Mouse (Mus musculus) forebrain, embryonic 13.5 days (tissue): ENCODE measurements around the gene Cnp. TPM values are rescaled to one million over a fixed set of nuclear protein-coding genes. Genes with fewer than 3 reads are reported as not detected.

ENCODE experiments used
- ATAC-seq: fragments of 200-750 bp; cut with Nextera tagmentation; 2 replicates; pipeline ENCODE4 v1.8.0; 2017
- H3K27ac ChIP-seq: fragments of 300-500 bp; sonication (generic); 2 replicates; pipeline ENCODE4 v1.5.1; 2015; ENCODE audit warnings: inconsistent platforms, mild to moderate bottlenecking, moderate library complexity
- H3K27me3 ChIP-seq: fragments of 300-500 bp; sonication (generic); 2 replicates; pipeline ENCODE4 v1.6.1; 2015; ENCODE audit warnings: mild to moderate bottlenecking, inconsistent platforms
- H3K36me3 ChIP-seq: fragments of 300-500 bp; sonication (generic); 2 replicates; pipeline ENCODE4 v1.6.1; 2015; ENCODE audit warnings: mild to moderate bottlenecking, inconsistent platforms; ENCODE audit not compliant: poor library complexity, severe bottlenecking
- H3K4me1 ChIP-seq: fragments of 300-500 bp; sonication (generic); 2 replicates; pipeline ENCODE4 v1.6.1; 2015; ENCODE audit warnings: inconsistent platforms
- H3K4me2 ChIP-seq: fragments of 300-500 bp; sonication (generic); 2 replicates; pipeline ENCODE4 v1.6.1; 2015; ENCODE audit warnings: inconsistent platforms, mild to moderate bottlenecking, moderate library complexity
- H3K4me3 ChIP-seq: fragments of 300-500 bp; sonication (generic); 2 replicates; pipeline ENCODE4 v1.5.1; 2015; ENCODE audit warnings: mild to moderate bottlenecking, inconsistent platforms
- H3K9ac ChIP-seq: fragments of 300-500 bp; sonication (generic); 2 replicates; pipeline ENCODE4 v1.6.1; 2015; ENCODE audit warnings: mild to moderate bottlenecking, inconsistent platforms
- H3K9me3 ChIP-seq: fragments of 300-500 bp; sonication (generic); replicated peaks from 2 replicates; pipeline ENCODE4 v1.6.1; 2016; ENCODE audit warnings: inconsistent platforms
- WGBS: fragments of 180-500 bp; shearing (Covaris S2); methylation state at CpG from one replicate; pipeline ENCODE4 v1.1.7; 2015; 5-methylcytosine and 5-hydroxymethylcytosine counted together
- polyA plus RNA-seq: library from polyadenylated mRNA; unstranded; fragments of >200 nt; fragmentation: Nextera tagmentation; extraction: Ambion mirVana; gene quantifications from 2 replicates; pipeline ENCODE4 v1.2.1, GENCODE M21; 2015

Cnp gene
- polyA plus RNA-seq, 1 experiment from 2014 or later: 20.8 TPM

DNA sequence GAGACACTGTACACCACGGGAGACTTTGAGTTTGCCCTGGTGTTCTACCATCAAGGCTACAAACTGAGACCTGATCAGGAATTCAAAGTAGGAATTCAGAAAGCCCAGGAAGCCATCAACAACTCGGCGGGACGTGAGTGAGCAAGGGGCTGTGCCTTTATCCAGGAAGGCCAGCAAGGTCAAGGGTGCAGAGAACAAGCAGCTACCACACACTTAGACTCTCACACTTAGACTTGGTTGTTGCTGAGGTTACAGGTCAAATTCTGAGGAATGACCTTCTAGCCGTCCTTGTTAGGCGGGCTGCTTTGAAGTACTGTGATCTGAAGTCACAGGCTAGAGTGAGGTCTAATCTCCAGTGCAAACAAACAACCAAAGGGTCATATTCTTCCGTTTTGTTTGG is 15.2 kb upstream of the Cnp start:
- Histone ChIP-seq H3K4me3 (no peak overlapping the region), H3K4me1 (no peaks in the 10 kb centered on the region), H3K4me2 (no peak overlapping the region), H3K27me3 (no peaks in the 10 kb centered on the region), H3K9ac (no peak overlapping the region), H3K9me3 (no peaks in the 10 kb centered on the region), H3K27ac (no peak overlapping the region), H3K36me3 (no peaks in the 10 kb centered on the region)
- WGBS: 55% methylated on average over 7 of the region's 7 CpGs
- ATAC-seq: no peak

DNA sequence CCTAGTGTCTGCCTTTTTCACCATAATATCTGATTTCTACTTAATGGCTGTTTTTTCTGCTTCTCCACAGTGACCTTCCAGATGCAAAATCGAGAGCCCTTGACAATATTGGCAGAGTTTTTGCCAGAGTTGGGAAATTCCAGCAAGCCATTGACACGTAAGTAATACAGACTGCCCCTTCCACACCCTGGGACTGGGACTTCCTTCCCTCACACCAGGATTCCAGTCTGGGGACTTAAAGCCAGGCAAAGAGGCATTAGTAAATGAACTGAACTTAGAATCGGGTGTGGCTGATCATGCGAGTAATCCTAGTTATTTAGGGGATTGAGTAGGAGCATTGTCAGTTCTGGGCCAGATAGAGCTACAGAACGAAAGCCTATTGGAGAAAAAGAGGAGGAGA is 13.0 kb upstream of the Cnp start:
- Histone ChIP-seq H3K4me3 (no peak overlapping the region), H3K9me3 (no peaks in the 10 kb centered on the region), H3K9ac (no peak overlapping the region), H3K36me3 (no peaks in the 10 kb centered on the region), H3K27me3 (no peaks in the 10 kb centered on the region), H3K4me2 (no peak overlapping the region), H3K27ac (no peak overlapping the region), H3K4me1 (no peaks in the 10 kb centered on the region)
- ATAC-seq: no peak
- 26% methylated on average over 5 of the region's 5 CpGs for WGBS

DNA sequence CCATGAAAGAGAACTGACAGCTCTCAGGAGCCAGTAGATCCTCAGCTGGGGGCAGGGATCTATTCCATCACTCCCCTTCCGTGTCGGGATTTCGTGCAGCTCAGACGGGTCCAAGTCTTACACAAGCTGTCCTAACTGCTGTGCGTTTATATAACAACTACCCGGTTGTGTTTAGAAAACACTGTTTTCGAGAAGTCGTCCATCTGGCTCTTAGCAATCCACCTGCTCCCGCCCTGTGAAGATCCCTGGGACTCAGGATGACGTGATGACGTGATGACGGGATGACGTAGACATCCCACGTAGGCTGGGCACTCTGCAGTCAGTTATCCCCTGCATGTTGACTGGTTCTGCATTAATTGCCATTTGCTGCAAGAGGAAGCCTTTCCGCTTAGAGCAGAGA is 10.4 kb upstream of the Cnp start:
- Histone ChIP-seq H3K27me3 (no peaks in the 10 kb centered on the region), H3K4me3 (no peak overlapping the region), H3K27ac (no peak overlapping the region), H3K36me3 (no peaks in the 10 kb centered on the region), H3K4me2 (no peak overlapping the region), H3K9ac (no peak overlapping the region), H3K9me3 (no peaks in the 10 kb centered on the region), H3K4me1 (no peaks in the 10 kb centered on the region)
- ATAC-seq: peak; percentile 45; the same call in 1 of the 2 replicates
- WGBS: 75% methylated on average over 15 of the region's 15 CpGs

DNA sequence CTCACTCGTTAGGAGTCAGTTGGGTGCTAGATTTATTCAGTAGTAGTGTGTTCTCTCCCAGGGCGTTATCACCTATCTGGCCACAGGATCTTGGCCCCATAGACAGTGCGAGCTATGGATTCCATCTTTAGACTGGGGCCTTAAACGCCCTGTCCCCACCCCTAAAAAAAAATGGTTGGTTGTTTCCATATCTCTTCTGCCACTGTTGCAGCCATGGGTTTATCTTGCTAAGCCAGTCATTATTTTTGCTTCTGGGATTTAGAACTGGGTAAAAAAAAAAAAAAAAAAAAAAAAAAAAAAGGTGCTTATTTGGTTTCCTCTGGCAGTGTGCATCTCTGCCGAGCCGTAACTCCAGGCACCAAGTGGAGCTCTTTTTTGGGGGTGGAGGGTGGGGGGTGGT is 10.0 kb upstream of the Cnp start:
- Histone ChIP-seq H3K4me2 (no peak overlapping the region), H3K4me1 (no peaks in the 10 kb centered on the region), H3K4me3 (no peak overlapping the region), H3K9me3 (no peaks in the 10 kb centered on the region), H3K36me3 (no peaks in the 10 kb centered on the region), H3K27ac (no peak overlapping the region), H3K9ac (no peak overlapping the region), H3K27me3 (no peaks in the 10 kb centered on the region)
- WGBS: 84% methylated on average over 6 of the region's 6 CpGs
- peak; percentile 21; the same call in 1 of the 2 replicates for ATAC-seq

DNA sequence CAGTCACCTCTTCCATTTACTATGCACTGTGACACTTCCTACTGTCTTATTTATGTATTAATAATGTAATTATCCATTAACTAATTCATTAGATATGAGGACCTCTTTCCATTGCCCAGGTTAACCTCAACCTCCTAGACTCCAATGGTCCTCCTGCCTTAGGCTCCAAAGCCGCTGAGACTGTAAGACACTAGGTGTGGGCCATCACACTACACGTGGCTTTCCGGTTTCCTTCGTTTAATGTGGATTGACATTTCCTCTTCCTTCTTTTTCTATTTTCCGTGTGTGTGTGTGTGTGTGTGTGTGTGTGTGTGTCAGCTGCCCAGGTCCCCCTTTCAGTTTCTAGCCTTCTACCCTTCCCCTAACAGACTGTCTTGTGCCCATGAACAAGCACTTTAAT is 7.5 kb upstream of the Cnp start:
- H3K36me3 ChIP-seq: no peaks in the 10 kb centered on the region
- WGBS: 78% methylated on average over 5 of the region's 5 CpGs
- no peak overlapping the region for H3K4me2 ChIP-seq
- no peaks in the 10 kb centered on the region for H3K9me3 ChIP-seq
- H3K27ac ChIP-seq: no peak overlapping the region
- no peak overlapping the region for H3K4me3 ChIP-seq
- H3K4me1 ChIP-seq: peaks cover 9% of the 10 kb centered on the region; the same call in 1 of the 2 replicates
- no peak overlapping the region for H3K9ac ChIP-seq
- no peak for ATAC-seq
- peaks cover 17% of the 10 kb centered on the region for H3K27me3 ChIP-seq

DNA sequence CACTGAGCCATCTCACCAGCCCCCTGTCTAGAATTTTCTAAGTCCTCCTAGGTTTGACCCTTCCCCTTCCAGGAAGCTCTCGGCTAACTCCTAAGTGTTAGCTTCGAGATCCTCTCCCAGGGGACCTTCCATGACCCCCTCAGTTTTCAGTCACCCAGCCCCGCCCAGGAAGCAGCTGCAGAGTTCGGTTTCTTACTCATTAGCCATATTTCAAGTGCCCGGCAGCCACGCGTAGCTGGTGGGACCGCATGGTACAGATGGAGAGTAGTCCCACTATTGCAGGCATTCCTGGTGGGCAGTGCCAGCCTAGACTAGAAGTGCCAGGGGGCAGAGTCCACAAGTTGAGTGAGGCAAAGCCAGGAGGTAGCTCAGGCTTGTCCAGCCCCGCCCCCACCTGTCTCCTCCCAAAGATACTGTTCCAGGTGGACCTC is 6.9 kb upstream of the Cnp start:
- H3K27ac ChIP-seq: no peak overlapping the region
- H3K4me3 ChIP-seq: no peak overlapping the region
- H3K27me3 ChIP-seq: peaks cover 20% of the 10 kb centered on the region
- H3K9me3 ChIP-seq: no peaks in the 10 kb centered on the region
- no peak overlapping the region for H3K9ac ChIP-seq
- ATAC-seq: no peak
- H3K4me2 ChIP-seq: no peak overlapping the region
- WGBS: 75% methylated on average over 9 of the region's 9 CpGs
- no peaks in the 10 kb centered on the region for H3K36me3 ChIP-seq
- peaks cover 9% of the 10 kb centered on the region; the same call in 1 of the 2 replicates for H3K4me1 ChIP-seq

DNA sequence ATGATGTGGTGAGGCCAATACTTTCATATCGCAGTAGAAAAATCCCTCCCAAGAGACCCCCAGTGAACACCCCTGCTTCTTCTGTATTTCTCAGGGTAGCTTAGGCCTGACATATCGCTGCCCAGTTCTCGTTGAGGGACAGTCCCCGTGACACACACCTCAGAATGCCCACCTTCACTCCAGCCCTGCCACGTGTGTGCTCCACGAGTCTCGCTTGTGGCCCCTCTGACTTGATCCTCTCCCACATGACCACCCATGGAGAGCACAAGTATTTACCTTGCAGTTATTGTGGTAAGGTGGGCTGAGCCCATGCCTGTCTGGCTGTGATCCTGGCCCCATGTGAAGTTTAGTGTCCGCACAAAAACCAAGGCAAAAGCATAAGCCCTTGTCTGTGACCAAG is 6.0 kb upstream of the Cnp start:
- H3K9ac ChIP-seq: no peak overlapping the region; the same call in 1 of the 2 replicates
- H3K4me2 ChIP-seq: no peak overlapping the region
- H3K27ac ChIP-seq: no peak overlapping the region
- no peak overlapping the region for H3K4me3 ChIP-seq
- peaks cover 20% of the 10 kb centered on the region for H3K27me3 ChIP-seq
- H3K36me3 ChIP-seq: no peaks in the 10 kb centered on the region
- peaks cover 9% of the 10 kb centered on the region; the same call in 1 of the 2 replicates for H3K4me1 ChIP-seq
- ATAC-seq: no peak
- WGBS: 86% methylated on average over 8 of the region's 8 CpGs
- no peaks in the 10 kb centered on the region for H3K9me3 ChIP-seq

DNA sequence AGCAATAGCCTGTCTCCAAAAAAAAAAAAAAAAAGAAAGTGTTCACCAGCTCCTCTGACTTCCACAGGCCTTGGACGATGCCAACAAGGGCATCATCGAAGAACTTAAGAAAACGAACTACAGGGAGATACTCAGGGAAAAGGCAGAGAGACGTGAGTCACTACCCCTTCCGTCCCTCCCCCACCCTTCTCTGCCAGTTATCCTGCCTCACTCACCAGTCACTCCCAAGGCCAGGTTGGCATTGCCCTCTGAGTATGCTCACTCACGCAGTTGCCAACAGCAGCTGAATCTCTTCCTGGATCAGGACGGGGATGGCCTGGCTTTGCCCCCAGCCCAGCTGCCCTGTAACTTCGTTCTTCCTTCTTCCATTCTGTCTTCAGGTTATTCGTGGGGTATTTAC is 4.9 kb upstream of the Cnp start:
- no peaks in the 10 kb centered on the region for H3K36me3 ChIP-seq
- no peak overlapping the region for H3K4me2 ChIP-seq
- no peaks in the 10 kb centered on the region for H3K9me3 ChIP-seq
- no peak overlapping the region for H3K27ac ChIP-seq
- 67% methylated on average over 9 of the region's 9 CpGs for WGBS
- no peak overlapping the region for H3K4me3 ChIP-seq
- no peak for ATAC-seq
- H3K4me1 ChIP-seq: peaks cover 12% of the 10 kb centered on the region; the same call in 1 of the 2 replicates
- peaks cover 20% of the 10 kb centered on the region for H3K27me3 ChIP-seq
- no peak overlapping the region for H3K9ac ChIP-seq

DNA sequence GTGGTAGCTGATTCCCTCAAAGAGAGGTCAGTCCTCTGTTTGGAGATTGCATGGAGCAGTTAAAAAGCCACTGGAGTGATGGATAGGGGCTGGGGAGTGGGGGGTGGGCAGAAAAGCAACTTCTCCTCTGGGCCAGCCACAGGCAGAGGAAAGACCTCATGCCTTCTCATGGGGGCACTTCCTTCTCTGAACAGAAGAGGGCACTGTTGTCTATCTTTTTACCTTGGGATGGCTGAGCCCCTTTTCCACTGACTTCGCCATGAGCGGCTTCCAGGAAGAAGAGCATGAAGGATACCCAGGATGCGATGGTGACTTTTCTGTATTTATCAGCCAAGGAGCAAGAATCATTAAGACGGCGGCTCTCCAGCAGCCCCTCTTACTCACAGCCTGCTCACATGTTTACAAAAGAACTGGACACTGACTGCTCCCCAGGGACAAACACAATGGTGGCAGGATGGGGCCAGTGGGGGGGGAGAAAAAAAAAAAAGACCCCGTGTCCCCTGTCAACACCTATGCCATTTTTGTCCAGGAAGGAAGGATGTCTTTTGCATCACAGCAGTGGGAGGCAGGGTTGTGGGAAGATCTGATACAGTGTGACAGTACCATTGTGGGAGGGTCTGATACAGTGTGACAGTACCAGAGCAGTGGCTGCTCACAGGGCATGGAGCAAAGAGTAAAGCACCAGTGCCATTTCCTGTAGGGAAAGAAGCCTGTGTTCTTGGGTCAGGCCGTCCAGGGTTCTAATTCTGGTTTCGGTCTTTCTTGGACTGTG is 4.1 kb upstream of the Cnp start:
- WGBS: 7% methylated on average over 8 of the region's 8 CpGs
- peak; percentile 60 for ATAC-seq
- peak overlapping the region; percentile 57 for H3K4me2 ChIP-seq
- H3K4me1 ChIP-seq: peaks cover 19% of the 10 kb centered on the region
- H3K27me3 ChIP-seq: peaks cover 20% of the 10 kb centered on the region
- peak overlapping the region; percentile 51; the same call in 1 of the 2 replicates for H3K9ac ChIP-seq
- no peaks in the 10 kb centered on the region for H3K36me3 ChIP-seq
- no peaks in the 10 kb centered on the region for H3K9me3 ChIP-seq
- H3K27ac ChIP-seq: no peak overlapping the region
- peak overlapping the region; percentile 21 for H3K4me3 ChIP-seq

DNA sequence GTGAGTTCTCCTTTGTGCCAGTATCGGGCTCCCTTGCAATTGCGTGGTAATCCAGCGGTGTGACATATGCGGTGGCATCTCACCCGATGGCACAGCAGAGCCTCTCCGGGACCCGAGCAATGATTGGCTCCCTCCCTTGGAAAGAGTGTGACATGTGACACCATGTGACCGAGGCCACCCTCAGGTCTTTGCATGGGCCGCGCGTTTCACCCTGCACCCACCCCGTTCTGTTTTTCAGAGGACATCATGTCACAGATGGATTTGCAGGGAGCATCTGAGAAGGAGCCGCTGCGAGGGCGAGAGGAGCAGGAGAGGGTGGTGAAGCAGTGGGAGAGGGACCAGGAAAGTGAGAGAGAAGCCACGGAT is 3.5 kb upstream of the Cnp start:
- peaks cover 22% of the 10 kb centered on the region for H3K4me1 ChIP-seq
- H3K9me3 ChIP-seq: no peaks in the 10 kb centered on the region
- 6% methylated on average over 16 of the region's 16 CpGs for WGBS
- H3K9ac ChIP-seq: peak overlapping the region; percentile 51
- H3K27me3 ChIP-seq: peaks cover 20% of the 10 kb centered on the region
- H3K4me3 ChIP-seq: peak overlapping the region; percentile 21
- ATAC-seq: peak; percentile 6; the same call in 1 of the 2 replicates
- peak overlapping the region; percentile 57 for H3K4me2 ChIP-seq
- H3K36me3 ChIP-seq: no peaks in the 10 kb centered on the region
- no peak overlapping the region for H3K27ac ChIP-seq

DNA sequence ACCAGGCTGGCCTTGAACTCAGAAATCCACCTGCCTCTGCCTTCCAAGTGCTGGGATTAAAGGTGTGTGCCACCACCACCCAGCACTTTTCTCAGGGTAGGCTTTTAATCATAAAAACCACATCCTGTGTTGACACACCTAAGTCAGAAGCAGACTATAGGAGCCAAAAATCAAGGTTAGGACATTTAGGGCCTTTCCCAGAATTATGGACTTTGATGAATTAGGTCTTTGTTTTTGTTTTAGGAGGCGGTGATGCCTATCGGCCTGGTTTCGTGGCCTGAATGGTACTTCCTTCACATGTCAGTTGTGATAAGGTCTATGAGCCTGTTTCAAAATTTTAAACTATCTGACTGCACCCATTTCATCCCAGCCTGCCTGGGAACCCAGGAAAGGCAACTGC is 516 bp upstream of the Cnp start:
- no peak for ATAC-seq
- peak overlapping the region; percentile 69 for H3K4me3 ChIP-seq
- peaks cover 20% of the 10 kb centered on the region for H3K27me3 ChIP-seq
- H3K9me3 ChIP-seq: no peaks in the 10 kb centered on the region
- WGBS: 95% methylated on average over 3 of the region's 3 CpGs
- peaks cover 22% of the 10 kb centered on the region for H3K4me1 ChIP-seq
- no peak overlapping the region for H3K9ac ChIP-seq
- no peak overlapping the region for H3K27ac ChIP-seq
- H3K36me3 ChIP-seq: peaks cover 14% of the 10 kb centered on the region
- peak overlapping the region; percentile 80 for H3K4me2 ChIP-seq

DNA sequence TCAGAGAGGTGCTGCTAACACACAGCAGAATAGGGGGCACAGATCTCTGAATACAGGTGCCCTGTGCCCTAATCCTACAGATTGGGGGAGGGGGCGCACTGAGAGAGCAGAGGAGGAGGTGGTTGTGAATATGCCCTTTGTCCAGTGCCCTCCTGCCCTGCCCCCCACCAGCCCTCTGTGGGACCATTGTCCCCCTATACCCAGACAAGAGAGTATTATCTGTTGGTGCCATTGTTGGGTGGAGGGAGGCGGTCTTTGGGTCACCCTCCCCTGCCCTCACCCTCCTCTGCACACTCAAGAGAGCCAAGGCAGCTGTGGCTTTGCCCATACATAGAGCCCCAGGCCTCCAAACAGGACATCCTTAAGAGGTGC is 766 bp downstream of the Cnp start:
- Histone ChIP-seq H3K27me3 (peaks cover 20% of the 10 kb centered on the region), H3K27ac (peak overlapping the region; percentile 12; the same call in 1 of the 2 replicates), H3K4me2 (peak overlapping the region; percentile 80), H3K9ac (peak overlapping the region; percentile 70), H3K36me3 (peaks cover 27% of the 10 kb centered on the region), H3K4me3 (peak overlapping the region; percentile 69), H3K4me1 (peaks cover 22% of the 10 kb centered on the region), H3K9me3 (no peaks in the 10 kb centered on the region)
- WGBS: 18% methylated on average over 2 of the region's 2 CpGs
- peak; percentile 7; the same call in 1 of the 2 replicates for ATAC-seq

DNA sequence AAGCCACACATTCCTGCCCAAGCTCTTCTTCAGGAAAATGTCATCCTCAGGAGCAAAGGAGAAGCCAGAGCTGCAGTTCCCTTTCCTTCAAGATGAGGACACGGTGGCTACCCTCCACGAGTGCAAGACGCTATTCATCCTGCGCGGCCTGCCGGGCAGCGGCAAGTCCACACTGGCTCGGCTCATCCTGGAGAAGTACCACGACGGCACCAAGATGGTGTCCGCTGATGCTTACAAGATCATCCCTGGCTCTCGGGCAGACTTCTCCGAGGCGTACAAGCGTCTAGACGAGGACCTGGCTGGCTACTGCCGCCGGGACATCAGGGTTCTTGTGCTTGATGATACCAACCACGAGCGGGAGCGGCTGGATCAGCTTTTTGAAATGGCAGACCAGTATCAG is 1.6 kb downstream of the Cnp start:
- H3K4me2 ChIP-seq: no peak overlapping the region
- peaks cover 35% of the 10 kb centered on the region for H3K36me3 ChIP-seq

More for the DNA sequence above, 1.6 kb downstream of the Cnp start:
- no peak for ATAC-seq
- Histone ChIP-seq H3K9ac (no peak overlapping the region), H3K9me3 (no peaks in the 10 kb centered on the region), H3K27ac (no peak overlapping the region), H3K4me3 (no peak overlapping the region), H3K4me1 (peaks cover 15% of the 10 kb centered on the region), H3K27me3 (peaks cover 13% of the 10 kb centered on the region)
- 71% methylated on average over 21 of the region's 21 CpGs for WGBS
